Mouse (Mus musculus) testis, adult 2 months (tissue): ENCODE results near the gene Mad1l1.

Source experiments
- CTCF ChIP-seq: fragments of 200-500 bp; IDR thresholded peaks from 2 replicates; pipeline ENCODE4 v1.5.1; 2012; ENCODE audit warnings: low read depth, mild to moderate bottlenecking, inconsistent platforms, low read length, moderate library complexity; ENCODE audit not compliant: control insufficient read depth, insufficient read depth, insufficient replicate concordance
- POLR2A ChIP-seq: fragments of 200-500 bp; IDR thresholded peaks from 2 replicates; pipeline ENCODE4 v1.6.1; 2012; ENCODE audit warnings: low read depth, mild to moderate bottlenecking, inconsistent platforms, low read length, moderate library complexity; ENCODE audit not compliant: control insufficient read depth

DNA sequence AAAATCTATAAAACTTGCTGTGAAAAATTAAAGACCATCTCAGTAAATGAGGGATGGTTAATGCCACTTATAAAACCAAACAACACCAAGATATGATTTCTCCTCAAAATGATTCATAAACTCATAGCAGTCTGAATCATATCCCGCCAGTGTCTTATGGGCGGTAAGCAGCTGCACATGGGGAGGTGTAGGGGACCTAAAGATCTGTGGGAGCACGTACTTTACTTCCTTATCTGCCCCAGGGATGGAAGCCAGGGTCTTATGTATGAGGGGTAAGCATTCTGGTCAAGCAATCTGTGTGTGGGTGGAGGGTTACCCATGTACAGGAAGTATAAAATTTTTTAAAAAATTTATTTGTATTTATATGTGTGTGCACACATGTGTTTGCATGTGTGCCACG is 135.0 kb downstream of the Mad1l1 start:
- no peak for TF ChIP-seq POLR2A
- no peak for TF ChIP-seq CTCF
